Mouse (Mus musculus) kidney, embryonic 14.5 days (tissue): ENCODE data around the gene Zpr1. TPM values are rescaled to one million over a fixed set of nuclear protein-coding genes. Genes with fewer than 3 reads are reported as not detected.

Source experiments
- ATAC-seq: fragments of 200-750 bp; cut with Nextera tagmentation; 2 replicates; pipeline ENCODE4 v1.8.0; 2017; ENCODE audit warnings: moderate number of reproducible peaks, mild to moderate bottlenecking, moderate TSS enrichment, moderate library complexity; ENCODE audit not compliant: low FRiP score, low TSS enrichment
- H3K27ac ChIP-seq: fragments of 300-500 bp; sonication (generic); 2 replicates; pipeline ENCODE4 v1.5.1; 2014; ENCODE audit warnings: low read depth, mild to moderate bottlenecking, low read length, moderate library complexity, mixed read lengths
- H3K27me3 ChIP-seq: fragments of 300-500 bp; sonication (generic); 2 replicates; pipeline ENCODE4 v1.6.1; 2014; ENCODE audit warnings: mild to moderate bottlenecking, low read length; ENCODE audit not compliant: control insufficient read depth, insufficient read depth
- H3K36me3 ChIP-seq: fragments of 300-500 bp; sonication (generic); 2 replicates; pipeline ENCODE4 v1.6.1; 2014; ENCODE audit warnings: low read length, mixed read lengths; ENCODE audit not compliant: control insufficient read depth, insufficient read depth
- H3K4me1 ChIP-seq: fragments of 300-500 bp; sonication (generic); 2 replicates; pipeline ENCODE4 v1.6.1; 2014; ENCODE audit warnings: low read length, mixed read lengths; ENCODE audit not compliant: control insufficient read depth, insufficient read depth
- H3K4me2 ChIP-seq: fragments of 300-500 bp; sonication (generic); replicated peaks from 2 replicates; pipeline ENCODE4 v1.6.1; 2014; ENCODE audit warnings: low read depth, mild to moderate bottlenecking, low read length
- H3K4me3 ChIP-seq: fragments of 300-500 bp; sonication (generic); 2 replicates; pipeline ENCODE4 v1.5.1; 2014; ENCODE audit warnings: mild to moderate bottlenecking, low read length
- H3K9ac ChIP-seq: fragments of 300-500 bp; sonication (generic); 2 replicates; pipeline ENCODE4 v1.6.1; 2014; ENCODE audit warnings: low read depth, mild to moderate bottlenecking, low read length, moderate library complexity
- H3K9me3 ChIP-seq: fragments of 300-500 bp; sonication (generic); 2 replicates; pipeline ENCODE4 v1.6.1; 2016; ENCODE audit warnings: low read length; ENCODE audit not compliant: control insufficient read depth
- WGBS: fragments of 180-500 bp; shearing (Covaris S2); extraction: QIAGEN DNeasy Blood & Tissue Kit; methylation state at CpG from one replicate; pipeline ENCODE4 v1.1.7; 2014; 5-methylcytosine and 5-hydroxymethylcytosine counted together
- polyA plus RNA-seq: library from polyadenylated mRNA; unstranded; fragments of >200 nt; fragmentation: Nextera tagmentation; extraction: Ambion mirVana; gene quantifications from 2 replicates; pipeline ENCODE4 v1.2.1, GENCODE M21; 2014

Zpr1 gene
- polyA plus RNA-seq, 1 experiment from 2014 or later: 64.2 TPM

GRCm38 (mm10) chr9:46256177-46256576 is 16.7 kb upstream of the Zpr1 start:
- ATAC-seq: no peak
- no peak overlapping the region for H3K27ac ChIP-seq
- H3K9ac ChIP-seq: no peak overlapping the region
- WGBS: 91% methylated on average over 7 of the region's 7 CpGs
- H3K36me3 ChIP-seq: no peaks in the 10 kb centered on the region
- no peaks in the 10 kb centered on the region for H3K9me3 ChIP-seq
- no peaks in the 10 kb centered on the region for H3K27me3 ChIP-seq
- no peak overlapping the region for H3K4me2 ChIP-seq
- H3K4me1 ChIP-seq: no peaks in the 10 kb centered on the region
- no peak overlapping the region for H3K4me3 ChIP-seq

GRCm38 (mm10) chr9:46256658-46257385 is 16.0 kb upstream of the Zpr1 start:
- Histone ChIP-seq H3K4me3 (no peak overlapping the region), H3K27me3 (no peaks in the 10 kb centered on the region), H3K27ac (no peak overlapping the region), H3K9ac (no peak overlapping the region), H3K4me1 (no peaks in the 10 kb centered on the region), H3K9me3 (no peaks in the 10 kb centered on the region), H3K36me3 (no peaks in the 10 kb centered on the region), H3K4me2 (no peak overlapping the region)
- 86% methylated on average over 10 of the region's 10 CpGs for WGBS
- no peak for ATAC-seq

GRCm38 (mm10) chr9:46257546-46257945 is 15.3 kb upstream of the Zpr1 start:
- no peak overlapping the region for H3K4me3 ChIP-seq
- no peaks in the 10 kb centered on the region for H3K4me1 ChIP-seq
- no peak overlapping the region for H3K27ac ChIP-seq
- H3K4me2 ChIP-seq: no peak overlapping the region
- WGBS: 77% methylated on average over 3 of the region's 3 CpGs
- no peaks in the 10 kb centered on the region for H3K27me3 ChIP-seq
- no peak overlapping the region for H3K9ac ChIP-seq
- H3K9me3 ChIP-seq: no peaks in the 10 kb centered on the region
- H3K36me3 ChIP-seq: no peaks in the 10 kb centered on the region
- ATAC-seq: no peak

- H3K9me3 ChIP-seq: no peaks in the 10 kb centered on the region
- no peak for ATAC-seq
- no peak overlapping the region for H3K9ac ChIP-seq
- WGBS: 88% methylated on average over 6 of the region's 6 CpGs
- no peak overlapping the region for H3K4me2 ChIP-seq
- H3K36me3 ChIP-seq: no peaks in the 10 kb centered on the region
- H3K4me3 ChIP-seq: no peak overlapping the region
- H3K27ac ChIP-seq: no peak overlapping the region
- H3K4me1 ChIP-seq: no peaks in the 10 kb centered on the region
- no peaks in the 10 kb centered on the region for H3K27me3 ChIP-seq
Observed at GRCm38 (mm10) chr9:46259111-46259510, 13.8 kb upstream of the Zpr1 start.

- no peaks in the 10 kb centered on the region for H3K9me3 ChIP-seq
- no peaks in the 10 kb centered on the region for H3K36me3 ChIP-seq
- no peak overlapping the region for H3K4me2 ChIP-seq
- H3K27ac ChIP-seq: no peak overlapping the region
- no peak overlapping the region for H3K9ac ChIP-seq
- no peak for ATAC-seq
- WGBS: 93% methylated on average over 7 of the region's 7 CpGs
- H3K27me3 ChIP-seq: no peaks in the 10 kb centered on the region
- no peak overlapping the region for H3K4me3 ChIP-seq
- H3K4me1 ChIP-seq: no peaks in the 10 kb centered on the region
Observed at GRCm38 (mm10) chr9:46261131-46261530, 11.7 kb upstream of the Zpr1 start.

GRCm38 (mm10) chr9:46268343-46268873 is 4.5 kb upstream of the Zpr1 start, which contains the start of gene Apoa5:
Apoa5 (plus strand) TSS chr9:46268633.
- Histone ChIP-seq H3K4me2 (no peak within 1 kb of the TSS), H3K9ac (no peak within 1 kb of the TSS), H3K4me1 (0 out of 2 replicates have a peak, but pooled peaks cover 8% of the 10 kb centered on the region), H3K4me3 (no peak within 1 kb of the TSS), H3K36me3 (no peaks in the 10 kb centered on the region), H3K27me3 (peaks cover 9% of the 10 kb centered on the region; the same call in 1 of the 2 replicates), H3K27ac (no peak within 1 kb of the TSS), H3K9me3 (no peaks in the 10 kb centered on the region)
- WGBS: 63% methylated on average over 7 of the region's 7 CpGs
- no peak for ATAC-seq

- Histone ChIP-seq H3K9ac (no peak overlapping the region), H3K36me3 (no peaks in the 10 kb centered on the region), H3K9me3 (no peaks in the 10 kb centered on the region), H3K4me3 (no peak overlapping the region), H3K27ac (no peak overlapping the region), H3K27me3 (peaks cover 9% of the 10 kb centered on the region; the same call in 1 of the 2 replicates), H3K4me1 (peaks cover 14% of the 10 kb centered on the region), H3K4me2 (no peak overlapping the region)
- ATAC-seq: no peak
- 91% methylated on average over 5 of the region's 5 CpGs for WGBS
Observed at GRCm38 (mm10) chr9:46269125-46269524, 3.7 kb upstream of the Zpr1 start.

- H3K27ac ChIP-seq: no peak overlapping the region
- H3K4me2 ChIP-seq: no peak overlapping the region
- no peak overlapping the region for H3K9ac ChIP-seq
- H3K9me3 ChIP-seq: no peaks in the 10 kb centered on the region
- H3K4me1 ChIP-seq: peaks cover 14% of the 10 kb centered on the region
- no peak overlapping the region for H3K4me3 ChIP-seq
- WGBS: 88% methylated on average over 4 of the region's 4 CpGs
- peaks cover 8% of the 10 kb centered on the region for H3K36me3 ChIP-seq
- ATAC-seq: no peak
- peaks cover 9% of the 10 kb centered on the region; the same call in 1 of the 2 replicates for H3K27me3 ChIP-seq
Observed at GRCm38 (mm10) chr9:46270782-46271181, 2.1 kb upstream of the Zpr1 start.

- 89% methylated on average over 9 of the region's 9 CpGs for WGBS
- H3K4me1 ChIP-seq: peaks cover 14% of the 10 kb centered on the region
- no peak overlapping the region for H3K9ac ChIP-seq
- H3K36me3 ChIP-seq: peaks cover 21% of the 10 kb centered on the region
- peaks cover 9% of the 10 kb centered on the region; the same call in 1 of the 2 replicates for H3K27me3 ChIP-seq
- no peak for ATAC-seq
- no peaks in the 10 kb centered on the region for H3K9me3 ChIP-seq
- H3K27ac ChIP-seq: no peak overlapping the region
- H3K4me2 ChIP-seq: no peak overlapping the region
- no peak overlapping the region; the same call in 1 of the 2 replicates for H3K4me3 ChIP-seq
Observed at GRCm38 (mm10) chr9:46272070-46272469, 794 bp upstream of the Zpr1 start.
